Mouse (Mus musculus): ENCODE measurements at regions not wholly inside any gene's neighbourhood (a gene's known extent, or its start where the extent isn't known, plus 50 kb on each side); places are given as distances from the start of the nearest gene placed in this dataset.
"Not testable (repeated sequence)": the region's sequence is repeated elsewhere in the genome, so short reads cannot be mapped to it uniquely, and the experiment has no call there.

GRCm38 (mm10) chr2:78021905-78022304, 75.7 kb upstream of the Cwc22 start:
- DNase-seq (ENCODE audit: low spot score) (peak; percentile 37), ATAC-seq (ENCODE audit: low FRiP score) (no peak)
- Histone ChIP-seq H3K27me3 (ENCODE audit: control insufficient read depth, insufficient read depth, low read length) (no peaks in the 10 kb centered on the region), H3K9ac (ENCODE audit: low read depth, low read length) (no peak overlapping the region), H3K4me1 (replicated peaks; ENCODE audit: control insufficient read depth, insufficient read depth, low read length) (no peaks in the 10 kb centered on the region), H3K27ac (ENCODE audit: low read depth, low read length) (no peak overlapping the region), H3K4me3 (ENCODE audit: low read depth, low read length) (no peak overlapping the region), H3K9me3 (ENCODE audit: control insufficient read depth, low read length) (no peaks in the 10 kb centered on the region), H3K36me3 (ENCODE audit: control insufficient read depth, insufficient read depth, low read length) (no peaks in the 10 kb centered on the region), H3K4me2 (replicated peaks; ENCODE audit: low read depth, low read length) (no peak overlapping the region)
- WGBS = 36% methylated on average over 5 of the region's 5 CpGs

GRCm38 (mm10) chr2:78021356-78021900, 75.3 kb upstream of the Cwc22 start:
- no peak overlapping the region for H3K4me3 ChIP-seq (ENCODE audit: low read depth, low read length)
- H3K27ac ChIP-seq (ENCODE audit: low read depth, low read length) = no peak overlapping the region
- H3K4me1 ChIP-seq (replicated peaks; ENCODE audit: control insufficient read depth, insufficient read depth, low read length) = no peaks in the 10 kb centered on the region
- no peaks in the 10 kb centered on the region for H3K36me3 ChIP-seq (ENCODE audit: control insufficient read depth, insufficient read depth, low read length)
- no peaks in the 10 kb centered on the region for H3K27me3 ChIP-seq (ENCODE audit: control insufficient read depth, insufficient read depth, low read length)
- H3K9me3 ChIP-seq (ENCODE audit: control insufficient read depth, low read length) = no peaks in the 10 kb centered on the region
- whole genome bisulfite sequencing = 52% methylated on average over 2 of the region's 2 CpGs
- ATAC-seq (ENCODE audit: low FRiP score) = peak; percentile 35; the same call in 1 of the 2 replicates
- H3K9ac ChIP-seq (ENCODE audit: low read depth, low read length) = no peak overlapping the region
- DNase-seq (ENCODE audit: low spot score) = no peak
- H3K4me2 ChIP-seq (replicated peaks; ENCODE audit: low read depth, low read length) = no peak overlapping the region

- H3K36me3 ChIP-seq (ENCODE audit: control insufficient read depth, insufficient read depth, low read length) = no peaks in the 10 kb centered on the region
- no peak for ATAC-seq (ENCODE audit: low FRiP score)
- no peak for DNase-seq (ENCODE audit: low spot score)
- H3K4me3 ChIP-seq (ENCODE audit: low read depth, low read length) = no peak overlapping the region
- H3K27ac ChIP-seq (ENCODE audit: low read depth, low read length) = no peak overlapping the region
- H3K4me1 ChIP-seq (replicated peaks; ENCODE audit: control insufficient read depth, insufficient read depth, low read length) = no peaks in the 10 kb centered on the region
- 91% methylated on average over 3 of the region's 3 CpGs for WGBS
- H3K4me2 ChIP-seq (replicated peaks; ENCODE audit: low read depth, low read length) = no peak overlapping the region
- no peak overlapping the region for H3K9ac ChIP-seq (ENCODE audit: low read depth, low read length)
- H3K27me3 ChIP-seq (ENCODE audit: control insufficient read depth, insufficient read depth, low read length) = no peaks in the 10 kb centered on the region
- no peaks in the 10 kb centered on the region for H3K9me3 ChIP-seq (ENCODE audit: control insufficient read depth, low read length)
Measured at GRCm38 (mm10) chr2:78020516-78020915, 74.3 kb upstream of the Cwc22 start.

- WGBS = 89% methylated on average over 3 of the region's 3 CpGs
- Histone ChIP-seq H3K27ac (ENCODE audit: low read depth, low read length) (no peak overlapping the region), H3K4me1 (replicated peaks; ENCODE audit: control insufficient read depth, insufficient read depth, low read length) (no peaks in the 10 kb centered on the region), H3K9me3 (ENCODE audit: control insufficient read depth, low read length) (no peaks in the 10 kb centered on the region), H3K27me3 (ENCODE audit: control insufficient read depth, insufficient read depth, low read length) (no peaks in the 10 kb centered on the region), H3K4me2 (replicated peaks; ENCODE audit: low read depth, low read length) (no peak overlapping the region), H3K9ac (ENCODE audit: low read depth, low read length) (no peak overlapping the region), H3K36me3 (ENCODE audit: control insufficient read depth, insufficient read depth, low read length) (no peaks in the 10 kb centered on the region), H3K4me3 (ENCODE audit: low read depth, low read length) (no peak overlapping the region)
- no peak for DNase-seq (ENCODE audit: low spot score)
- no peak for ATAC-seq (ENCODE audit: low FRiP score)
Measured at GRCm38 (mm10) chr2:78019916-78020315, 73.7 kb upstream of the Cwc22 start.

DNA sequence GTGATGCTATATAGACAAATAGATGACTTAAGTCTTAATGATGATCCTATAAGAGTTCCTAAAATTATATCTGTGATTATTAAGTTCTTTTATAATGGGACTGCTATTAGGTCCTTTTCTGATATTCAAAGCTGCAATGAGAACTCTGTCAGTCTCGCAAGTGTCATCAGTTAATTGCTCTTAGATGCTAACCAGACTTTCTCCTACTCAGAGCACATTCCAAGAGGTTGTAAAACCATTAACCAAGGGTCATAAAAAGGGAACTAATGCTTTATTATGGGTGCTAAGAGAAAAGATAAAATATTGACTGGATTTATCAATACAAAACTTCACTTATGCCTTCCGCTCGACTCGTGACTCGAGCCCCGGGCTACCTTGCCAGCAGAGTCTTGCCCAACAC, 66.3 kb upstream of the Cwc22 start:
- not testable (repeated sequence) for DNase-seq (ENCODE audit: low spot score); H3K27ac ChIP-seq (ENCODE audit: low read depth, low read length); H3K4me3 ChIP-seq (ENCODE audit: low read depth, low read length); H3K4me1 ChIP-seq (replicated peaks; ENCODE audit: control insufficient read depth, insufficient read depth, low read length); H3K27me3 ChIP-seq (ENCODE audit: control insufficient read depth, insufficient read depth, low read length); H3K9ac ChIP-seq (ENCODE audit: low read depth, low read length); H3K4me2 ChIP-seq (replicated peaks; ENCODE audit: low read depth, low read length); H3K9me3 ChIP-seq (ENCODE audit: control insufficient read depth, low read length); H3K36me3 ChIP-seq (ENCODE audit: control insufficient read depth, insufficient read depth, low read length); ATAC-seq (ENCODE audit: low FRiP score)
- 96% methylated on average over 6 of the region's 6 CpGs for WGBS

DNA sequence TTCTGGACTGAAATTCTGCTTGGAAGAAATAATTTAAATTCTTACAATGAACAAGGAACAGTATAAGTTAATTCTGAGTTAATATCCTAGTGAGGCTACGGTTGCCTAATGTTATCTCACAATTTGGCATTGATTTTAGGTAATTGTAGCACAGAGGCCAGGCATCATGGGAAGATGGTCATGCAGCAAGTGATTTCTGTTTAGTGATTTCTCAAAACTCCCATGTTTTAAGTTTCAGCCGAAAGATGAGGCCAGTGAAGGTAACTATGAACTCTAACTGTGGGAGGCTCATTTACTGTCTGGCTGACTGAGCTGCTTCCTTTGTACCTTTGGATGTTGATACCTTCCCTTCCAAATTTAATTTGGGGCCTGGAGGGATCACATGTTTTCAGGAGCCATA, 65.6 kb upstream of the Cwc22 start:
- no peak overlapping the region for H3K27ac ChIP-seq (ENCODE audit: low read depth, low read length)
- DNase-seq (ENCODE audit: low spot score) = no peak
- no peaks in the 10 kb centered on the region for H3K4me1 ChIP-seq (replicated peaks; ENCODE audit: control insufficient read depth, insufficient read depth, low read length)
- no peak overlapping the region for H3K4me3 ChIP-seq (ENCODE audit: low read depth, low read length)
- 92% methylated on average over 2 of the region's 2 CpGs for WGBS
- H3K27me3 ChIP-seq (ENCODE audit: control insufficient read depth, insufficient read depth, low read length) = no peaks in the 10 kb centered on the region
- no peak overlapping the region for H3K9ac ChIP-seq (ENCODE audit: low read depth, low read length)
- H3K9me3 ChIP-seq (ENCODE audit: control insufficient read depth, low read length) = no peaks in the 10 kb centered on the region
- no peak for ATAC-seq (ENCODE audit: low FRiP score)
- no peaks in the 10 kb centered on the region for H3K36me3 ChIP-seq (ENCODE audit: control insufficient read depth, insufficient read depth, low read length)
- H3K4me2 ChIP-seq (replicated peaks; ENCODE audit: low read depth, low read length) = no peak overlapping the region

- 84% methylated on average over 2 of the region's 2 CpGs for WGBS
- no peaks in the 10 kb centered on the region for H3K4me1 ChIP-seq (replicated peaks; ENCODE audit: control insufficient read depth, insufficient read depth, low read length)
- no peak for ATAC-seq (ENCODE audit: low FRiP score)
Measured at GRCm38 (mm10) chr2:78011051-78011800, 65.1 kb upstream of the Cwc22 start.

GRCm38 (mm10) chr2:78010066-78010690, 64.0 kb upstream of the Cwc22 start:
- Histone ChIP-seq H3K36me3 (ENCODE audit: control insufficient read depth, insufficient read depth, low read length) (no peaks in the 10 kb centered on the region), H3K9ac (ENCODE audit: low read depth, low read length) (no peak overlapping the region), H3K4me1 (replicated peaks; ENCODE audit: control insufficient read depth, insufficient read depth, low read length) (no peaks in the 10 kb centered on the region), H3K4me3 (ENCODE audit: low read depth, low read length) (no peak overlapping the region), H3K27me3 (ENCODE audit: control insufficient read depth, insufficient read depth, low read length) (no peaks in the 10 kb centered on the region), H3K27ac (ENCODE audit: low read depth, low read length) (no peak overlapping the region), H3K4me2 (replicated peaks; ENCODE audit: low read depth, low read length) (no peak overlapping the region), H3K9me3 (ENCODE audit: control insufficient read depth, low read length) (no peaks in the 10 kb centered on the region)
- DNase-seq (ENCODE audit: low spot score) (no peak), ATAC-seq (ENCODE audit: low FRiP score) (no peak)
- WGBS = 88% methylated on average over 5 of the region's 5 CpGs

More at GRCm38 (mm10) chr2:78011051-78011800, 65.1 kb upstream of the Cwc22 start:
- Histone ChIP-seq H3K4me3 (ENCODE audit: low read depth, low read length) (no peak overlapping the region), H3K4me2 (replicated peaks; ENCODE audit: low read depth, low read length) (no peak overlapping the region), H3K9me3 (ENCODE audit: control insufficient read depth, low read length) (no peaks in the 10 kb centered on the region), H3K27me3 (ENCODE audit: control insufficient read depth, insufficient read depth, low read length) (no peaks in the 10 kb centered on the region), H3K9ac (ENCODE audit: low read depth, low read length) (no peak overlapping the region), H3K27ac (ENCODE audit: low read depth, low read length) (no peak overlapping the region), H3K36me3 (ENCODE audit: control insufficient read depth, insufficient read depth, low read length) (no peaks in the 10 kb centered on the region)
- DNase-seq (ENCODE audit: low spot score) = no peak

- H3K27ac ChIP-seq (ENCODE audit: low read depth, low read length) = no peak overlapping the region
- DNase-seq (ENCODE audit: low spot score) (no peak), ATAC-seq (ENCODE audit: low FRiP score) (no peak)
- WGBS = 85% methylated on average over 1 of the region's 1 CpGs
- no peak overlapping the region for H3K4me3 ChIP-seq (ENCODE audit: low read depth, low read length)
- H3K9me3 ChIP-seq (ENCODE audit: control insufficient read depth, low read length) = no peaks in the 10 kb centered on the region
- no peak overlapping the region for H3K9ac ChIP-seq (ENCODE audit: low read depth, low read length)
- H3K27me3 ChIP-seq (ENCODE audit: control insufficient read depth, insufficient read depth, low read length) = no peaks in the 10 kb centered on the region
- no peak overlapping the region for H3K4me2 ChIP-seq (replicated peaks; ENCODE audit: low read depth, low read length)
- H3K36me3 ChIP-seq (ENCODE audit: control insufficient read depth, insufficient read depth, low read length) = no peaks in the 10 kb centered on the region
- no peaks in the 10 kb centered on the region for H3K4me1 ChIP-seq (replicated peaks; ENCODE audit: control insufficient read depth, insufficient read depth, low read length)
Measured at GRCm38 (mm10) chr2:78008094-78008493, 61.9 kb upstream of the Cwc22 start.

All from hindbrain, embryonic 11.5 days (tissue).